8 mouse cellular contexts compared by ENCODE assay signal in the genomic region with DNA sequence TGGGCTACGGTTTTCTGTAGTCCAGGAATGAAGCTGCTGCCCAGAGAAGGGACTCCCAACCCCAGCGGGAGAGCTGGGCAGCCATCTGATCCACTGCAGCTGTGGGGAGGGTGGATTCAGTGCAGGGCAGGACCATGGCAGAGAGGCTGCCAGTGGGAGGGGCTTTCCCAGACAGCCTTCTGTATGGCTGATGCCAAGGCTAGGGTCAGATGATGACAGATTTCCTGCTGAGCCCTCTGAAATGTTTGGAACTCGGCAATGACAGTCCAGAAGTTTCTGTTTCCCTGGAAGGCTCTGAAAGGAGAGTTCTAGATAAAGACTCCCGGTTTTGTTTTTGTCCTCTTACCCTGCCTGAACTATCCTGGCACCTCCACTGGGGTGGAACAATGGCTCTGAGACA. TPM values are rescaled to one million over a fixed set of nuclear protein-coding genes. Genes with fewer than 3 reads are reported as not detected.
A peak's percentile ranks its signal among the peaks of the same experiment; 100 is the strongest.
DNase-seq lines count a peak whose midpoint lies in the region; ATAC-seq and TF ChIP-seq lines count a peak whose summit lies in the region.

No protein-coding gene starts in this region.

- no peaks in the 10 kb centered on the region for H3K9me3 ChIP-seq in midbrain, postnatal 0 days (ENCODE audit: low read length)
- H3K9me3 ChIP-seq in midbrain, embryonic 16.5 days (replicated peaks; ENCODE audit: control insufficient read depth, low read length, poor library complexity, severe bottlenecking): no peaks in the 10 kb centered on the region
- no peaks in the 10 kb centered on the region for H3K9me3 ChIP-seq in lung, embryonic 14.5 days (ENCODE audit: low read depth, low read length)
- no peaks in the 10 kb centered on the region for H3K9me3 ChIP-seq in midbrain, embryonic 15.5 days

- no peak overlapping the region for H3K4me2 ChIP-seq in midbrain, postnatal 0 days (ENCODE audit: low read depth, low read length, poor library complexity, severe bottlenecking)
- no peak overlapping the region for H3K4me2 ChIP-seq in midbrain, embryonic 16.5 days (ENCODE audit: low read length)
- H3K4me2 ChIP-seq in lung, embryonic 14.5 days: peak overlapping the region; percentile 24; the same call in 1 of the 2 replicates
- H3K4me2 ChIP-seq in midbrain, embryonic 15.5 days: no peak overlapping the region

- no peak overlapping the region for H3K27ac ChIP-seq in midbrain, postnatal 0 days (ENCODE audit: low read depth, low read length)
- H3K27ac ChIP-seq in midbrain, embryonic 16.5 days (ENCODE audit: low read length): no peak overlapping the region
- H3K27ac ChIP-seq in kidney, adult 2 months (ENCODE audit: insufficient read depth, low read depth, low read length): peak overlapping the region; percentile 77
- peak overlapping the region; percentile 82 for H3K27ac ChIP-seq in lung, embryonic 14.5 days (ENCODE audit: low read depth)
- H3K27ac ChIP-seq in midbrain, embryonic 15.5 days: no peak overlapping the region

- WGBS in midbrain, postnatal 0 days: 53% methylated on average over 4 of the region's 4 CpGs
- WGBS in midbrain, embryonic 16.5 days: 46% methylated on average over 4 of the region's 4 CpGs
- 13% methylated on average over 4 of the region's 4 CpGs for WGBS in kidney, adult 2 months
- 33% methylated on average over 4 of the region's 4 CpGs for WGBS in lung, embryonic 14.5 days
- 59% methylated on average over 4 of the region's 4 CpGs for WGBS in midbrain, embryonic 15.5 days

- peak; percentile 8 for TF ChIP-seq POLR2A in kidney, adult 2 months (IDR thresholded peaks at IDR 0.05; ENCODE audit: low read depth, low read length)

- no peaks in the 10 kb centered on the region for H3K4me1 ChIP-seq in midbrain, postnatal 0 days (ENCODE audit: insufficient read depth, low read length)
- H3K4me1 ChIP-seq in midbrain, embryonic 16.5 days (ENCODE audit: control insufficient read depth, insufficient read depth, low read length): no peaks in the 10 kb centered on the region
- H3K4me1 ChIP-seq in kidney, adult 2 months (ENCODE audit: control insufficient read depth, insufficient read depth, low read length): peaks cover 11% of the 10 kb centered on the region
- peaks cover 4% of the 10 kb centered on the region; the same call in 1 of the 2 replicates for H3K4me1 ChIP-seq in lung, embryonic 14.5 days (ENCODE audit: insufficient read depth)
- H3K4me1 ChIP-seq in midbrain, embryonic 15.5 days: no peaks in the 10 kb centered on the region

- DNase-seq in midbrain, postnatal 0 days (ENCODE audit: low spot score): peak; percentile 74
- DNase-seq in adrenal gland, postnatal 10 days: peak; percentile 82
- peak; percentile 71 for DNase-seq in gastrocnemius, postnatal 10 days
- DNase-seq in kidney, adult 2 months: peak; percentile 90
- peak; percentile 87 for DNase-seq in lung, embryonic 14.5 days
- DNase-seq in layer of hippocampus, adult 9-10 months (ENCODE audit: low spot score): no peak

- H3K9ac ChIP-seq in midbrain, postnatal 0 days (replicated peaks; ENCODE audit: low read length, poor library complexity, severe bottlenecking): no peak overlapping the region
- no peak overlapping the region for H3K9ac ChIP-seq in midbrain, embryonic 16.5 days (ENCODE audit: low read depth, low read length)
- no peak overlapping the region for H3K9ac ChIP-seq in lung, embryonic 14.5 days
- H3K9ac ChIP-seq in midbrain, embryonic 15.5 days: no peak overlapping the region

- TF ChIP-seq CTCF in midbrain, postnatal 0 days (IDR thresholded peaks at IDR 0.05): no peak
- TF ChIP-seq CTCF in kidney, adult 2 months (conservative IDR thresholded peaks at IDR 0.05; ENCODE audit: insufficient read depth, insufficient read length, low read depth, low read length): no peak
- TF ChIP-seq CTCF in lung, embryonic 14.5 days (IDR thresholded peaks at IDR 0.05; ENCODE audit: low read depth): no peak

- H3K36me3 ChIP-seq in midbrain, postnatal 0 days (ENCODE audit: insufficient read depth, low read length): peaks cover 9% of the 10 kb centered on the region; the same call in 1 of the 2 replicates
- H3K36me3 ChIP-seq in midbrain, embryonic 16.5 days (ENCODE audit: control insufficient read depth, insufficient read depth, low read length): peaks cover 12% of the 10 kb centered on the region
- no peaks in the 10 kb centered on the region for H3K36me3 ChIP-seq in kidney, adult 2 months (ENCODE audit: control insufficient read depth, insufficient read depth, low read length)
- H3K36me3 ChIP-seq in lung, embryonic 14.5 days (ENCODE audit: insufficient read depth): peaks cover 26% of the 10 kb centered on the region
- H3K36me3 ChIP-seq in midbrain, embryonic 15.5 days (replicated peaks): peaks cover 11% of the 10 kb centered on the region

- no peaks in the 10 kb centered on the region for H3K27me3 ChIP-seq in midbrain, postnatal 0 days (ENCODE audit: insufficient read depth, low read length)
- no peaks in the 10 kb centered on the region for H3K27me3 ChIP-seq in midbrain, embryonic 16.5 days (ENCODE audit: control insufficient read depth, insufficient read depth, low read depth, low read length)
- H3K27me3 ChIP-seq in kidney, adult 2 months (replicated peaks; ENCODE audit: control insufficient read depth, insufficient read depth, low read length): no peaks in the 10 kb centered on the region
- H3K27me3 ChIP-seq in lung, embryonic 14.5 days (ENCODE audit: insufficient read depth, low read length): no peaks in the 10 kb centered on the region
- H3K27me3 ChIP-seq in midbrain, embryonic 15.5 days (replicated peaks): no peaks in the 10 kb centered on the region

- no peak overlapping the region for H3K4me3 ChIP-seq in midbrain, postnatal 0 days (ENCODE audit: low read depth, low read length)
- H3K4me3 ChIP-seq in midbrain, embryonic 16.5 days (ENCODE audit: low read depth, low read length): no peak overlapping the region
- H3K4me3 ChIP-seq in kidney, adult 2 months (ENCODE audit: insufficient read depth, low read depth, low read length): no peak overlapping the region
- no peak overlapping the region for H3K4me3 ChIP-seq in lung, embryonic 14.5 days (ENCODE audit: low read depth, low read length)
- H3K4me3 ChIP-seq in midbrain, embryonic 15.5 days: no peak overlapping the region

- ATAC-seq in midbrain, postnatal 0 days (ENCODE audit: low FRiP score): no peak
- no peak for ATAC-seq in midbrain, embryonic 16.5 days
- peak; percentile 88 for ATAC-seq in lung, embryonic 14.5 days (ENCODE audit: insufficient read depth)
- no peak for ATAC-seq in midbrain, embryonic 15.5 days (replicated peaks)

RNA-seq across cellular contexts. Expression of a gene that starts 40.1 kb away (rescaled TPM):
- 47.4 and 55.5 TPM in 2 replicates for total RNA-seq in midbrain, postnatal 0 days (2014; rRNA removed)
- polyA plus RNA-seq in midbrain, postnatal 0 days (2015; fragmentation: Nextera tagmentation; extraction: Ambion mirVana): 38.0 and 38.6 TPM in 2 replicates
- polyA plus RNA-seq in midbrain, embryonic 16.5 days (2015; fragmentation: Nextera tagmentation; extraction: Ambion mirVana): 49.2 and 55.6 TPM in 2 replicates
- total RNA-seq in adrenal gland, postnatal 10 days (2021): 100 to 1,000 TPM; 109 to 128 TPM
- 10 to 100 TPM; 56.8 to 69.7 TPM for total RNA-seq in gastrocnemius, postnatal 10 days (2021)
- polyA plus RNA-seq in kidney, adult 2 months (2012; rRNA removed): 86.6 and 91.1 TPM in 2 replicates
- 128 and 133 TPM in 2 replicates for polyA plus RNA-seq in lung, embryonic 14.5 days (2014; fragmentation: Nextera tagmentation; extraction: Ambion mirVana)
- 63.8 and 69.5 TPM in 2 replicates for polyA plus RNA-seq in midbrain, embryonic 15.5 days (2015; fragmentation: Nextera tagmentation; extraction: Ambion mirVana)

RNA-seq across cellular contexts. Expression of a gene that starts 40.4 kb away (rescaled TPM):
- total RNA-seq in midbrain, postnatal 0 days (2014; rRNA removed): 40.1 and 48.3 TPM in 2 replicates
- 142 and 173 TPM in 2 replicates for polyA plus RNA-seq in midbrain, postnatal 0 days (2015; fragmentation: Nextera tagmentation; extraction: Ambion mirVana)
- 172 and 196 TPM in 2 replicates for polyA plus RNA-seq in midbrain, embryonic 16.5 days (2015; fragmentation: Nextera tagmentation; extraction: Ambion mirVana)
- 100 to 1,000 TPM; 104 to 137 TPM for total RNA-seq in adrenal gland, postnatal 10 days (2021)
- 100 to 1,000 TPM in 1 of 2 experiments, 10 to 100 TPM in 1; 74.6 to 107 TPM for total RNA-seq in gastrocnemius, postnatal 10 days (2021)
- 17.1 and 21.6 TPM in 2 replicates for polyA plus RNA-seq in kidney, adult 2 months (2012; rRNA removed)
- polyA plus RNA-seq in lung, embryonic 14.5 days (2014; fragmentation: Nextera tagmentation; extraction: Ambion mirVana): 201 and 224 TPM in 2 replicates
- polyA plus RNA-seq in midbrain, embryonic 15.5 days (2015; fragmentation: Nextera tagmentation; extraction: Ambion mirVana): 169 and 185 TPM in 2 replicates

Comparison
In these comparisons a context has a peak if more than half of its experiments do, and no peak if none do; other contexts are left out.
1. H3K27ac ChIP-seq: peak in kidney, adult 2 months (single experiment) and lung, embryonic 14.5 days (single experiment); none in midbrain, postnatal 0 days (single experiment), midbrain, embryonic 16.5 days (single experiment) and midbrain, embryonic 15.5 days (single experiment).